Mouse (Mus musculus) MEL (cell line): Measurements from ENCODE around the gene Nck2. TPM values are rescaled to one million over a fixed set of nuclear protein-coding genes. Genes with fewer than 3 reads are reported as not detected.

Source experiments
- DNase-seq: peaks from one replicate; pipeline ENCODE4 v3.0.0; 2011; ENCODE audit warnings: low read depth, low spot score
- H3K27ac ChIP-seq: 2 replicates; pipeline ENCODE4 v1.5.1; 2012; ENCODE audit warnings: low read depth, mild to moderate bottlenecking, control low read depth, low read length, moderate library complexity; ENCODE audit not compliant: control insufficient read depth
- H3K27me3 ChIP-seq, 2 experiments: fragments of 150-350 bp in 1 of 2; sonication (generic) in 1 of 2; 2 replicates each; pipeline ENCODE4 v1.6.1; 2012; ENCODE audit warnings: low read length in 2 of 2, mild to moderate bottlenecking in 2 of 2, improper control_type of control experiment in 1 of 2, moderate library complexity in 1 of 2; ENCODE audit not compliant: insufficient read depth in 2 of 2, control insufficient read depth in 1 of 2
- H3K36me3 ChIP-seq, 2 experiments: 2 replicates each; pipeline ENCODE4 v1.6.1; 2012 to 2014; ENCODE audit warnings: low read length in 2 of 2, improper control_type of control experiment in 1 of 2, inconsistent platforms in 1 of 2, mild to moderate bottlenecking in 1 of 2; ENCODE audit not compliant: insufficient read depth in 2 of 2, control insufficient read depth in 1 of 2
- H3K4me1 ChIP-seq, 2 experiments: fragments of 150-350 bp in 1 of 2; sonication (generic) in 1 of 2; 2 replicates each; pipeline ENCODE4 v1.6.1; 2012; ENCODE audit warnings: low read length in 2 of 2, improper control_type of control experiment in 1 of 2, mild to moderate bottlenecking in 1 of 2; ENCODE audit not compliant: insufficient read depth in 2 of 2, control insufficient read depth in 1 of 2
- H3K4me3 ChIP-seq, 2 experiments: fragments of 150-350 bp in 1 of 2; sonication (generic) in 1 of 2; 2 replicates each; pipeline ENCODE4 v1.5.1; 2012; ENCODE audit warnings: low read depth in 2 of 2, low read length in 2 of 2, mild to moderate bottlenecking in 2 of 2, moderate library complexity in 2 of 2, control low read depth in 1 of 2, improper control_type of control experiment in 1 of 2; ENCODE audit not compliant: control insufficient read depth in 1 of 2, insufficient read depth in 1 of 2
- H3K79me2 ChIP-seq: 2 replicates; pipeline ENCODE4 v1.6.1; 2012; ENCODE audit warnings: mild to moderate bottlenecking, low read length, moderate library complexity; ENCODE audit not compliant: control insufficient read depth, poor library complexity, insufficient read depth
- H3K9ac ChIP-seq: 2 replicates; pipeline ENCODE4 v1.6.1; 2012; ENCODE audit warnings: low read depth, mild to moderate bottlenecking, control low read depth, low read length, moderate library complexity; ENCODE audit not compliant: control insufficient read depth, poor library complexity, severe bottlenecking
- H3K9me3 ChIP-seq: fragments of 150-350 bp; sonication (generic); replicated peaks from 2 replicates; pipeline ENCODE4 v1.6.1; 2012; ENCODE audit warnings: mild to moderate bottlenecking, low read length, improper control_type of control experiment, moderate library complexity; ENCODE audit not compliant: insufficient read depth
- BHLHE40 ChIP-seq: IDR thresholded peaks from 2 replicates; pipeline ENCODE4 v1.6.1; 2012; ENCODE audit warnings: low read depth, mild to moderate bottlenecking, inconsistent platforms, low read length, improper control_type of control experiment, borderline replicate concordance
- CHD2 ChIP-seq: IDR thresholded peaks from 2 replicates; pipeline ENCODE4 v1.6.1; 2011; ENCODE audit warnings: low read length, improper control_type of control experiment
- CTCF ChIP-seq, 3 experiments: IDR thresholded peaks in 2 of 3; conservative IDR thresholded peaks in 1 of 3; 2 replicates each; pipeline ENCODE4 v1.5.1; 2011 to 2012; ENCODE audit warnings: low read length in 3 of 3, low read depth in 2 of 3, mild to moderate bottlenecking in 2 of 3, improper control_type of control experiment in 1 of 3, inconsistent platforms in 1 of 3, mixed read lengths in 1 of 3, moderate library complexity in 1 of 3; ENCODE audit not compliant: control insufficient read depth in 1 of 3, insufficient read depth in 1 of 3, poor library complexity in 1 of 3, severe bottlenecking in 1 of 3
- E2F4 ChIP-seq: IDR thresholded peaks from 2 replicates; pipeline ENCODE4 v1.6.1; 2011; ENCODE audit warnings: low read depth, low read length, improper control_type of control experiment, borderline replicate concordance
- ELF1 ChIP-seq: IDR thresholded peaks from 2 replicates; pipeline ENCODE4 v1.6.1; 2014; ENCODE audit warnings: low read depth, mild to moderate bottlenecking, inconsistent platforms, low read length, improper control_type of control experiment, moderate library complexity
- GATA1 ChIP-seq: IDR thresholded peaks from 2 replicates; pipeline ENCODE4 v1.6.1; 2011; ENCODE audit warnings: low read depth, low read length, improper control_type of control experiment
- HCFC1 ChIP-seq: IDR thresholded peaks from 2 replicates; pipeline ENCODE4 v1.6.1; 2012; ENCODE audit warnings: low read depth, mild to moderate bottlenecking, inconsistent platforms, low read length, improper control_type of control experiment, moderate library complexity
- JUND ChIP-seq: IDR thresholded peaks from 2 replicates; pipeline ENCODE4 v1.6.1; 2011; ENCODE audit warnings: low read depth, mild to moderate bottlenecking, improper control_type of control experiment, low read length
- KAT2A ChIP-seq: conservative IDR thresholded peaks from 2 replicates; pipeline ENCODE4 v1.6.1; 2012; ENCODE audit warnings: low read depth, low read length, improper control_type of control experiment, inconsistent platforms
- MAX ChIP-seq: IDR thresholded peaks from 2 replicates; pipeline ENCODE4 v1.6.1; 2011; ENCODE audit warnings: low read length, improper control_type of control experiment
- MAZ ChIP-seq: IDR thresholded peaks from 2 replicates; pipeline ENCODE4 v1.6.1; 2012; ENCODE audit warnings: low read depth, mild to moderate bottlenecking, inconsistent platforms, low read length, improper control_type of control experiment
- MXI1 ChIP-seq: IDR thresholded peaks from 2 replicates; pipeline ENCODE4 v1.6.1; 2011; ENCODE audit warnings: mild to moderate bottlenecking, low read depth, low read length, improper control_type of control experiment
- MYB ChIP-seq: IDR thresholded peaks from 2 replicates; pipeline ENCODE4 v1.6.1; 2011; ENCODE audit warnings: mild to moderate bottlenecking, low read depth, low read length, improper control_type of control experiment
- MYC ChIP-seq: IDR thresholded peaks from 2 replicates; pipeline ENCODE4 v1.6.1; 2011; ENCODE audit warnings: low read depth, mild to moderate bottlenecking, low read length, improper control_type of control experiment, moderate library complexity
- NELFE ChIP-seq: IDR thresholded peaks from 2 replicates; pipeline ENCODE4 v1.6.1; 2011; ENCODE audit warnings: low read depth, low read length, improper control_type of control experiment
- POLR2A ChIP-seq, 2 experiments: IDR thresholded peaks; 2 replicates each; pipeline ENCODE4 v1.6.1; 2011 to 2012; ENCODE audit warnings: low read length in 2 of 2, mild to moderate bottlenecking in 2 of 2, control low read depth in 1 of 2, improper control_type of control experiment in 1 of 2, low read depth in 1 of 2, moderate library complexity in 1 of 2; ENCODE audit not compliant: control insufficient read depth in 1 of 2, insufficient read depth in 1 of 2, poor library complexity in 1 of 2
- POLR2AphosphoS2 ChIP-seq: IDR thresholded peaks from 2 replicates; pipeline ENCODE4 v1.6.1; 2011; ENCODE audit warnings: low read length, improper control_type of control experiment
- POLR2AphosphoS5 ChIP-seq: IDR thresholded peaks from 2 replicates; pipeline ENCODE4 v1.6.1; 2012; ENCODE audit warnings: low read depth, borderline replicate concordance, mild to moderate bottlenecking, inconsistent platforms, low read length, moderate library complexity, mixed read lengths
- RAD21 ChIP-seq: IDR thresholded peaks from 2 replicates; pipeline ENCODE4 v1.6.1; 2011; ENCODE audit warnings: mild to moderate bottlenecking, low read depth, low read length, improper control_type of control experiment
- RCOR1 ChIP-seq: IDR thresholded peaks from 2 replicates; pipeline ENCODE4 v1.6.1; 2012; ENCODE audit warnings: low read depth, mild to moderate bottlenecking, inconsistent platforms, low read length, improper control_type of control experiment
- SMC3 ChIP-seq: IDR thresholded peaks from 2 replicates; pipeline ENCODE4 v1.6.1; 2011; ENCODE audit warnings: low read depth, low read length, improper control_type of control experiment
- TAL1 ChIP-seq: IDR thresholded peaks from 2 replicates; pipeline ENCODE4 v1.6.1; 2012; ENCODE audit warnings: mild to moderate bottlenecking, inconsistent platforms, low read length, moderate library complexity, mixed read lengths
- TCF12 ChIP-seq: IDR thresholded peaks from 2 replicates; pipeline ENCODE4 v1.6.1; 2014; ENCODE audit warnings: low read depth, mild to moderate bottlenecking, inconsistent platforms, low read length, improper control_type of control experiment, moderate library complexity
- UBTF ChIP-seq: IDR thresholded peaks from 2 replicates; pipeline ENCODE4 v1.6.1; 2012; ENCODE audit warnings: low read depth, mild to moderate bottlenecking, inconsistent platforms, low read length, improper control_type of control experiment, moderate library complexity, borderline replicate concordance; ENCODE audit not compliant: insufficient read depth
- USF1 ChIP-seq: IDR thresholded peaks from 2 replicates; pipeline ENCODE4 v1.6.1; 2014; ENCODE audit warnings: low read depth, mild to moderate bottlenecking, inconsistent platforms, low read length, improper control_type of control experiment, moderate library complexity
- ZKSCAN1 ChIP-seq: IDR thresholded peaks from 2 replicates; pipeline ENCODE4 v1.6.1; 2012; ENCODE audit warnings: low read depth, mild to moderate bottlenecking, inconsistent platforms, low read length, improper control_type of control experiment, moderate library complexity
- ZMIZ1 ChIP-seq: IDR thresholded peaks from 2 replicates; pipeline ENCODE4 v1.6.1; 2012; ENCODE audit warnings: low read depth, mild to moderate bottlenecking, inconsistent platforms, low read length, improper control_type of control experiment, moderate library complexity
- polyA plus RNA-seq, 2 experiments: library from polyadenylated mRNA; stranded (reverse) in 1 of 2; unstranded in 1 of 2; fragments of >175 nt in 1 of 2; fragments of >200 nt in 1 of 2; gene quantifications; 2 replicates each; pipeline versions ENCODE4 v1.2.1 to v1.2.4; 2012; ENCODE audit warnings: low replicate concordance in 2 of 2, low read depth in 1 of 2; ENCODE audit not compliant: insufficient read length in 2 of 2, insufficient read depth in 1 of 2, missing spikeins in 1 of 2
- total RNA-seq: library from RNA; depleted of rRNA; stranded (reverse); fragments of 300-350 nt; gene quantifications from 2 replicates; pipeline ENCODE4 v1.2.3, GENCODE M21; 2012

Gene Nck2
- total and polyA plus RNA-seq, 3 experiments = 9.4 to 12.4 TPM; not detected in 1

DNA sequence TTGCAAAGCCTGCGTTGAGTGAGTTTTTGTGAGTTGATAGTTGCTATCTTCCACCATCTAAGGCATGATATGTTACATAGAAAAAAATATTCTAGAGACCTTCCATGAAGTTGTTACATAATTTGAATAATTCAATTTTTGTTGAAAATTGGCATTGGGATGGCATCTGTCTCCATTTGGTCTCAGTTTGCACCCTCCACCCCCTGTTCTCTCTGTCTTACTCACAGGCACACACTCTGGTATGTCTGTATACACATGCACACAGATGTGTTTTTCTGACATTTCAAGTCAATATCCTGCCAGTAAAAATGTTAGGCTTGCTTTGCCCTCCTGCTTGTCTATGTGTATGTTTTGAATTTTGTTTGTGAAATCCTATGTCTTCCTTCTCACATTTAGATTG, 84.7 kb downstream of the Nck2 start:
- TF ChIP-seq TAL1 (no peak), MAX (no peak), BHLHE40 (no peak)
- TF ChIP-seq, all 39 proteins: peak for 0
- Histone ChIP-seq H3K27ac (no peak overlapping the region), H3K4me3 (no peak overlapping the region), H3K36me3 (peaks cover 0 to 17% of the 10 kb centered on the region in 2 experiments; a peak in 2 of 4 replicates), H3K27me3 (no peaks in the 10 kb centered on the region), H3K79me2 (no peaks in the 10 kb centered on the region), H3K9ac (no peak overlapping the region), H3K9me3 (no peaks in the 10 kb centered on the region), H3K4me1 (peaks cover 0 to 7% of the 10 kb centered on the region in 2 experiments; a peak in 2 of 4 replicates)
- DNase-seq = no peak

GRCm38 (mm10) chr1:43530295-43531020, 86.1 kb downstream of the Nck2 start:
- no peak overlapping the region for H3K9ac ChIP-seq
- H3K9me3 ChIP-seq = no peaks in the 10 kb centered on the region
- no peaks in the 10 kb centered on the region for H3K79me2 ChIP-seq
- H3K27ac ChIP-seq = no peak overlapping the region
- DNase-seq = no peak
- H3K4me1 ChIP-seq = peaks cover 0 to 14% of the 10 kb centered on the region in 2 experiments; a peak in 2 of 4 replicates
- peaks cover 0 to 28% of the 10 kb centered on the region in 2 experiments; a peak in 2 of 4 replicates for H3K36me3 ChIP-seq
- H3K4me3 ChIP-seq = no peak overlapping the region
- TF ChIP-seq CHD2 (no peak), GATA1 (no peak), TAL1 (no peak), POLR2AphosphoS2 (no peak), KAT2A (no peak), HCFC1 (no peak)
- no peaks in the 10 kb centered on the region for H3K27me3 ChIP-seq

GRCm38 (mm10) chr1:43531307-43531706, 86.9 kb downstream of the Nck2 start:
- no peaks in the 10 kb centered on the region for H3K9me3 ChIP-seq
- H3K79me2 ChIP-seq = no peaks in the 10 kb centered on the region
- TF ChIP-seq USF1 = no peak
- no peak for TF ChIP-seq RAD21
- no peak for TF ChIP-seq CHD2
- TF ChIP-seq TCF12 = no peak
- TF ChIP-seq SMC3 = no peak
- no peak for TF ChIP-seq MYB
- no peak for TF ChIP-seq POLR2AphosphoS5
- no peak for TF ChIP-seq MYC
- no peak for TF ChIP-seq JUND
- no peak for TF ChIP-seq ZMIZ1
- no peak for TF ChIP-seq CTCF (IDR thresholded peaks at IDR 0.05 in 2 of 3, conservative IDR thresholded peaks at IDR 0.05 in 1 of 3; ENCODE audit: control insufficient read depth in 1 of 3, insufficient read depth in 1 of 3, low read depth in 2 of 3, low read length in 3 of 3, poor library complexity in 1 of 3, severe bottlenecking in 1 of 3)
- TF ChIP-seq NELFE = no peak
- no peak for TF ChIP-seq ZKSCAN1
- TF ChIP-seq RCOR1 = no peak
- TF ChIP-seq E2F4 = no peak
- TF ChIP-seq UBTF = no peak
- no peak for TF ChIP-seq POLR2A (IDR thresholded peaks at IDR 0.05; ENCODE audit: control insufficient read depth in 1 of 2, insufficient read depth in 1 of 2, low read depth in 1 of 2, low read length in 2 of 2, poor library complexity in 1 of 2)
- no peak for TF ChIP-seq MAZ
- TF ChIP-seq ELF1 = no peak
- no peak for TF ChIP-seq MXI1
- H3K9ac ChIP-seq = no peak overlapping the region
- H3K27ac ChIP-seq = no peak overlapping the region
- H3K36me3 ChIP-seq = peaks cover 0 to 35% of the 10 kb centered on the region in 2 experiments; a peak in 2 of 4 replicates
- H3K27me3 ChIP-seq = no peaks in the 10 kb centered on the region
- H3K4me3 ChIP-seq = no peak overlapping the region
- DNase-seq = no peak
- H3K4me1 ChIP-seq = peaks cover 6 to 21% of the 10 kb centered on the region in 2 experiments
